Mouse (Mus musculus) thymus, adult 2 months (tissue): ENCODE measurements at regions not wholly inside any gene's neighbourhood (a gene's known extent, or its start where the extent isn't known, plus 50 kb on each side); places are given as distances from the start of the nearest gene placed in this dataset.

Source experiments
- CTCF ChIP-seq: fragments of 200-500 bp; IDR thresholded peaks from 2 replicates; pipeline ENCODE4 v1.5.1; 2012; ENCODE audit warnings: mild to moderate bottlenecking, control low read depth, low read length, moderate library complexity, borderline replicate concordance; ENCODE audit not compliant: control insufficient read depth, poor library complexity, insufficient read depth; ENCODE audit errors: extremely low read depth
- POLR2A ChIP-seq: fragments of 200-500 bp; IDR thresholded peaks from 2 replicates; pipeline ENCODE4 v1.6.1; 2012; ENCODE audit warnings: mild to moderate bottlenecking, low read length, control low read depth, moderate library complexity; ENCODE audit not compliant: control insufficient read depth, poor library complexity, insufficient read depth; ENCODE audit errors: extremely low read depth

- TF ChIP-seq POLR2A: no peak
- no peak for TF ChIP-seq CTCF
Observed at GRCm38 (mm10) chr5:12116587-12117354, 198.9 kb downstream of the 4933402N22Rik start.
